Mouse (Mus musculus) naive thymus-derived CD4-positive, alpha-beta T cell, adult 2 months (primary cell): Measurements from ENCODE around the gene Nudt10.
"Not testable (repeated sequence)": the region's sequence is repeated elsewhere in the genome, so short reads cannot be mapped to it uniquely, and the experiment has no call there.

Source experiments
- DNase-seq: peaks from one replicate; pipeline ENCODE4 v3.0.0-alpha.2; 2011; ENCODE audit warnings: low read depth

Nudt10 gene

DNA sequence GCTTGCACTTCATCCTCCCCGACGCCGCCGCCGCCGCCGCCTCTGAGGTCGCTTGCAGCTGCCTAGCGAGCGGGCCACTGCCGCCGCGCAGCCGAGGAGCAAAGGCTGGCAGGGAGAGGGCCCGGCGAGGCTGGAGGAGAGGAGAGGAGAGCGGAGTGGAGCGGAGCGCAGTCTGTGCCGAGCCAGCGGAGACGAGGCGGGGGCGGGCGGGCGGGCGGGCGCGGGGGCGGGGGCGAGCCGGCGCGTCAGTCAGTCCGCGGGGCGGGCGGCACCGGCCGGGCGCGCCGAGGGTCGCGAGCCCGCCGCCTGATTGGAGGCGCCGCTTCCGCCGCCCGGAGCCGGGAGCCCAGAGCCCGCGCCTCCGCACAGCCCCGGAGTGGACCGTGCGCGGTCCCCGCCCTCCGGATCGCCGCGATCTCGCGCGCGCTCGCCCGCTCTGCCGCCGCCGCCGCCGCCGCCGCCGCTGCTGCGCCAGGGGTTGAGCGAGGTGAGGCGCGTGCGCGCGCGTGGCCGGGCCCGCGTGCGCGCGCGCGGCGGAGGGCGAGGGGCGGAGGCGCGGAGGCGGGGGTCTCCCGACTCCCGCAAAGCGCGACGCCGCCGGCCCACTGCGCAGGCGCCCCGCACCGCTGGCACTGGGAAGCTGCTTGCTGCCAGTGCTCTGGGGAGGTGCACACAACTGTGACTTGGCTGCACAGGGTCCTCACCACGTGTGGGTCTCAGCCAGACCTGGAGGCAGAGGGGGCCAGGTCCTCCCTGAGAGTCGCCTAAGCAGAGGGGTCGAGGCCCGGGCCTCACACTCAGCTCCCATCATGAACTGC is at the start of gene Nudt10:
TSS of gene Nudt10 (minus strand) at position 193 of the 818 bp plus-strand sequence.
- not testable (repeated sequence) for DNase-seq

DNA sequence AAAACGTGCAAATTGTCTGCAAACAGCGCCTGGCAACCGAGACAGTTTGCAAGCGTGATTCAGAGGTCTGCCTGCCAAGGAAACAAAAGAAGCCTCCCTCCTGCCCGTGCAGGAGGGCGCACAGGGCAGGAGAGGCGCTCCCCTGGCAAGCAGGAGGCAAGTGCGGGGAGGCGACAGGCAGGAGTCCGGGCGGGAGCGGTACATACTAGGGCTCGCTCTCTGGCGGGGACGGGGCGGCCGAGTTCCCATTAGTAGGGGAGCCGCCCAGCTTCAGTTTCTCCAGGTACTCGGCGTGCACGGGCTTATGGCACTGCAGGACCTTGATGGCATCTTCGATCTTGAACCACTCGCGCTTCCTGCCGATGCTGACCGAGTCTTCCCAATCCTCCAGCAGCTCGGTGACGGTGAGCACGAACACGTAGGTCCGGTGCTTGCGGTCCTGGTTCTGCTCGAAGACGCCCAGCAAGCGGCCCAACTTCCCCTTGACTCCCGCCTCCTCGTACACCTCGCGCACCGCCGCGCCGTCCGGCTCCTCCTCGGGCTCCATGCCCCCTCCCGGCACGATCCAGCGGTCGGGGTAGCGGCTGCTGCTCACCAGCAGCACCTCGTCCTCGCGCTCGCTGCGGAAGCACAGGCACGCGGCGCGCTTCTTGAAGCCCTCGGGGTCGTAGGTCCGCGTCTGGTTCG is 536 bp downstream of the Nudt10 start:
- DNase-seq: not testable (repeated sequence)

DNA sequence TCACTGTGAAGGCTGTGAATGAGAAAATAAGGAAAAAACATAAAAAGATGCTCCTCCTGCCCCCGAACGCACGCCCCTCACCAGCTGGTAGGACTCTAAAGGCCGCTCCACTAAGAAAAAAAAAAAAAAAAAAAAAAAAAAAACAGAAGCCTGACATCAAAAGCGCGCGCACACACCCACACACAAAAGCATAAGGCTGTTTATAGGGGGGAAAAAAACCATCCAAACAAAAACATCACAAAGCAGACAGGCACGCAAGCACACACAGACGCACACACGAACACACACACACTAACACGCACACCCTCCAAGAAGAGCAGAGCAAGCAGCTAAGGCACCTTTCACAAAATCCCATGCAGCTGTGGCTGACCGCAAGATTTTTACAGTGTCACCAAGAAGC is 1.1 kb downstream of the Nudt10 start:
- DNase-seq: no peak
